Mouse (Mus musculus) layer of hippocampus, postnatal 25 days (tissue): ENCODE results near the gene Mrps15. TPM values are rescaled to one million over a fixed set of nuclear protein-coding genes. Genes with fewer than 3 reads are reported as not detected.
"Not testable (repeated sequence)": the region's sequence is repeated elsewhere in the genome, so short reads cannot be mapped to it uniquely, and the experiment has no call there.

Experiments used
- DNase-seq, 2 experiments: peaks; one replicate each; pipeline ENCODE4 v3.0.0; 2022; ENCODE audit warnings: mixed read lengths in 2 of 2, low spot score in 1 of 2; ENCODE audit errors: extremely low spot score in 1 of 2
- total RNA-seq, 2 experiments: library from RNA; stranded (reverse); gene quantifications; 2 replicates each; pipeline ENCODE4 v1.2.3; 2021

The Mrps15 gene
- total RNA-seq, 2 experiments from 2014 or later = 44.7 to 49.7 TPM

DNA sequence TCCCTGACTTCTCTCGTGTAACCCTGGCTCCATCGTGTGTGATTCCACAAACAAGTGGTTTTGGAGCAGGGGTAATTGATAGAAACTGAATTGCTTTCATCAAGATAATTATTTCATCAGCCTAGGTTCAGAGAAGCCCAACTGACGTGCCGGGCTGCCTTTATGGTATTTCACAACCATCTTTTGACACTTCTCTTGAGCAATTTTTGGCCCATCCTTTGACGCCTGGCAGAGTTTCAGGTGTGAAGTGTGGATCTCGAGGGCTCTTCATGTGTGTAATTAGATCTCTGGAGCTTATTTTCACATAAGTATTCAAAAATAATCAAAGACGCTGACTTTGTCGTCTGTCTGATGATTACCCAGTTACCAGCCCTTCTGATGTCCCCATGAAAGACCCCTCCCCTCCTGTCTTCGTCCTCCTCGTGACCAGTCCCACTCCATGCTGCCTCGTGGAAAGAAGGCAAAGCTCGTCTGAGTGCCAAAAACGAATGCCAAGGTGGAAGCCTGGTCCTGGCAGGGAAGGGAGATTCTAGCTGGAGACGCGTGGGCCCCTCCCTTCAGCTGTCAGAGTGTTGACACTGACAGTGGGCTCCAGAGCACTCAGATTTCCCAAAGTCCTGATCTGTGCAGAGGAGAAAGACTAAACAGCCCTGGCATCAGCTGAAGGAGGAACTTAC, 20.8 kb downstream of the Mrps15 start:
- DNase-seq = no peak

DNA sequence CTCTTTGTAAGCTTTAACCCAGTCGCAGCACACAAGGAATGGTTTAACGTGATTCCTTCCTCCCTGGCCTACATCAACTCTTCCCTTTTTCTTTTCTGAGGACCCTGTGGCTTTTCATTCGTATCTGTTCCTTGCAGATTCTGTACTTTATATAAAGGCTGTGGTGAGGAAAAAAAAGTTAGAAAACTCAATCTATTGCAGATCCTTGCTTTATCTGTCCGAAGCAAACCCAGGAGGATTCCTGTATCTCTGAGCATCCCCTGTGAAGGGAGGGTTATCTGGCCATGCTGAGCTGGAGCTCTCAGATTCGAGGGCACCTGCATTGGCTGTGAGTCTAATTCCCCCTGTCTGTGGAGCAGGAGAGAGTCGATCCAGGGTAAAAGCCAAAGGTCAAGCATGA, 22.1 kb downstream of the Mrps15 start:
- DNase-seq = no peak

DNA sequence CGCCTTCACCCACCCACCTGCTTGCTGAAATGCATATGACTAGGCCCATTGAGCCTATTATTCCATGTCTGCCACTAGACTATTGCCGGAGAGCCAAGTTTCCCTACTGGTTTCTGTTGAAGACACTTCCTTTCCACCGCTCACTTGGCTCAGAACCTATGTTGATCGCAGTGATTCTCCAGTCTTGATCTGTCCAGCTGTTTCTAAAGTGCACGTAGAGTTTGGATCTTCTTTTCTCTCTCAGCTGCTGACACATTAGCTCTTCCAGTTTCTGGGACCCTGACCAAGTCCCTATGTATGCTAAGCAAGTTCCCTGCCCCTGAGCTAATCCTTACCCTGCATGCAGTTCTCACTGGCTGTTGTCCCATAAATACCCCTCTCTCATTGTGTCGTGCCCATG, 31.1 kb downstream of the Mrps15 start:
- DNase-seq = no peak

DNA sequence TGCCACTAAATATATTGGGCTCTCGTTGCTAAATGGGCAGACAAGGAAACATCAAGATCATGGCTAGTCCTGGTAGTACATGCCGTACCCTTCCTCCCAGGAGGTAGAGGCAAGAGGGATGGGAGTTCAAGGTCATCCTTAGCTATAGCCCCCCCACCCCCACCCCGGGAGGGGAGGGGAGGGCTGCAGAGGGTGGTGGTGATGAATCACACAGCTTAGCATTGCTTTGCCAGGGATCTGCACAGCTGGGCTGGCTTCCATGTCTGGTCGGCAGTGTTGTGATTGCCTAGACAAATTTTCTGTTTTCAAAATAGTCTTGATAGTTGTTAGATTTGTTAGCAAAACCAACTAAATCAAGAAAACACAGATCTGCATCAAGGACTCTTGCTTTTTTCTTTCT, 32.5 kb downstream of the Mrps15 start:
- DNase-seq = no peak

DNA sequence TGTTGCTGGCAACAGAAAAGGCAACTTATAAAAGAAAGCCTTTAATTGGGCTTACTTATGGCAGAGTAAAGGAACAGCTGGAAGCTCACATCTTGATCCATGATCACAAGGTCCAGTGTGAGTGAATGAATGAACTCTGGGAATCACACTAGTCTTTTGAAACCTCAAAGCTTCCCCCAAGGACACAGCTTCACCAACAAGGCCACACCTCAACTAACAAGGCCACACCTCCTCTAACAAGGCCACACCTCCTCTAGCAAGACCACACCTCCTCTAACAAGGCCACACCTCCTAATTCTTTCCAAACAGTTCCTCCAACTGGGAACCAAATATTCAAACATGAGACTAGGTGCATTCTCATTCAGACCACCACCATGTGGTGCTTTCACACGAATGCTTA, 34.9 kb downstream of the Mrps15 start:
- no peak for DNase-seq

DNA sequence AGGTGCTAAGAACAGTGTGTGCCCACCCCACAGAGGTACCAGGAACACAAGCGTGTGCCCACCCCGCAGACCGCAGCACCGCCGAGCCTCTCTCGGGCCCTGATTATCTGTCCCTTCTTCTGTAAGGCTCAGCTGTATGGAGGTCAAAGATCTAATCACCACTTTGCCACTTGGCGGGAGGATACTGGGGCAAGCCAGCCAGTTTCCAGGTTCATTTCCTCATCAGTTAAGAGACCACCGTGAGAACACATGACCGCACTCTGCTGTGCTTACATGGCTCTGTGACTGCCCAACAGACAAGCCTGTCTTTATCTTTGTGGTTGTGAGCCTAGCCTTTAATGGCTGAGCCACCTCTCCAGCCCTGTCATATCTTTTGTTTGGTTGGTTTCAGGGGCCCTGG, 36.3 kb downstream of the Mrps15 start:
- no peak for DNase-seq

DNA sequence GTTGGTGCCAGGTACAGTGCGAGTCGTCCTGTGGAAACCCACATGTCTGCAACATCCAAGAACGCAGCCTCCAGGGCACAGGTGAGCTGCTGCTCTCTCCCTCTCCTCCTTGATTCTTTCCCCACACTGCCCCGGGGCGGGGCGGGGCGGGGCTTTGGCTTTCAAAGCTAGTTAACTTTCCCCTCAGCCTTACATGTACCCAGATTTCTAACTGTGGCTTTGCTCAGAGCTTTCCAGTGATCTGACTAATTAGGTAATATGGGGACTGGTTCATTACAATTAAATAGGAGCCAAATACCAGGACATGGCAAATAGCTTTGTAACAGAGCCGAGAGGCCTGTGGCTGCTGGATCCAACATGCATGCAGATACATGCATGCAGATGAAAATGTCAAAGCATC, 37.7 kb downstream of the Mrps15 start:
- DNase-seq = no peak

DNA sequence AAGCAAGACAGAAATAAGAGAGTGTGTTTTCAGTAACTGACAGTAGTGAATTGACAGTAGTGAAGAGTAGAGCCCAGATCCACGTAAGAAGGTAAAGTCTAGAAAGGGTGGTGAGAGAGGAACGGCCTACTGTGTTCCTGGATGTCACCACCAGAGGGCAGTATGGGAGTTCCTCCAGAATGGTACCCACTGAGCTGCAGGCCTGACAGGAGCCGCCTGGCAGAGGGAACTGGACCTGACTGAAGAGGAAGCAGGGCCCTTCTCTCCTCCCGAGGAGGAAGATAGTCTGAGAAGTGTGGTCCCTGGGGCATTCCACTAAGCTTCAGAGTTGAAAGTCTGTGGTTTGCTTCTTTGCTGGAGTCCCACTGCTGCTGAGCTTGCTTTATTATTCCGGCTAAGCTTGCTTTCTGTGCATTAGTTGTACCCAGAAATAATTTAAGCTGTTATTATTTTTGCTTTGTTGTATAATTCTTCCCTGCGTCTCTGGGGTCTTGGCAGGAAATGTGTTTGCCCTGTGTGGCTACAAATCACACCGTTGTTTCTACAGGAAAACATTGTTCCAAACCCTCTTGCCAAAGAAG, 39.4 kb downstream of the Mrps15 start:
- DNase-seq = peak; percentile 51 to 81

DNA sequence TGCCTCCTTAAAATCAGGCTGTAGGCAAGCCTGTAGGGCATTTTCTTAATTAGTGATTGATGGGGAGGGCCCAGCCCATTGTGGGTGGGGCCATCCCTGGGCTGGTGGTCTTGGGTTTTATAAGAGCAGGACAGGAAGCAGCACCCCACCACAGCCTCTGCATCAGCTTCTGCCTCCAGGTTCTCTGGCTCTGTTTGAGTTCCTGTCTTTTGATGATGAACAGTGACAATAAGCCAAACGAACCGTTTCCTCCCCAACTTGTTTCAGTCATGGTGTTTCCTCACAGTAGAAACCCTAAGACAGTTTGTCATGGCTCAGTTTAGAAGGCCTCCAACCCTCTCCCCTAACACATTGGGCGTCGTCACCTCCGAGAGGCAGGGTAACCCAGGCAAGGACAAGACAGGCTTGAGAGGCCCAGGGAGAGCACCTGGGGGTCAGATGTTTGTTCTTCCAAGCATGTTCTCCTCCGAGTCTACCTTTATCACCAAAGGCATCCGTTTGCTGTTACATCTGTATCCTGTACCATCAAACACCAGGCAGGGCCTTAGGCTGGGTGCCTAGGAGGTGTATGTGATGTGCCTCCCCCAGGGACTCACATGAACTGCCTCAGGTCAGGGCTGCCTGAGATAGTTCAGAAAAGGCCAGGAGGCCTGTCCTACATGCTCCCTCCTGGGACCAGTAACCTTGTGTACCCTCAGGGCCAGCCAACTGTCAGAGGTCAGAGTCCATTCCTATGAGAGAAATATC, 43.5 kb downstream of the Mrps15 start:
- no peak for DNase-seq

DNA sequence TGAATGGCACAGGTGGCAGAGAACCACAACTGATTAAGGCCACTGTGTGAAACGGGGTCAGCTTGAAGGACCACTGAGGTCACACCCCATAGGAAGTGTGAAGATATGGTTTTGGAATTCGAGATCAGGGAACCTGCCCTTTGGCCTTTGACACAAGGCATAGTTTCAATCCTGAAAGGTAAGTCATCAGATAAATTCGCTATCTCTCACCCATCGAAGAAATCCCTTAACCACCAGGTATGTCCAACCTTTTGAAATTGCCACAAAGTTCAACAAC, 44.1 kb downstream of the Mrps15 start:
- no peak for DNase-seq

DNA sequence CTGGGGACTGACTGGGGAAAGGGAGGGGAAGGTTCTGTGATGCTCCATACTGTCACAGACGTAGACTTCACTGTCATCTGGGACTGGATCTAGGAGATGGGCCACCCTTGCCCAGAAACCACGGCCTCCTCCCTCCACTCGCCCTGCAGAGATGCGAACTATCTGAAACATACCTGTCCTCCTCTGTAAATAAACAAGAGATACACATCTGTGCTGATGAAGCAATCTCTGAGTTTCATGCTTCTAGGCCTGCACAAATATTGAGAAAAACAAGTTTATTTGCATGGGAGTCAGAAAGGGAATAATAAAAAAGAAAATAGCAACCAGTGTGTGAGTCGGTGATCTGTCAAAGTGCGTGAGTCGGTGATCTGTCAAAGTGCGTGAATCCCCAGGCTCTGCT, 45.1 kb downstream of the Mrps15 start:
- no peak for DNase-seq

DNA sequence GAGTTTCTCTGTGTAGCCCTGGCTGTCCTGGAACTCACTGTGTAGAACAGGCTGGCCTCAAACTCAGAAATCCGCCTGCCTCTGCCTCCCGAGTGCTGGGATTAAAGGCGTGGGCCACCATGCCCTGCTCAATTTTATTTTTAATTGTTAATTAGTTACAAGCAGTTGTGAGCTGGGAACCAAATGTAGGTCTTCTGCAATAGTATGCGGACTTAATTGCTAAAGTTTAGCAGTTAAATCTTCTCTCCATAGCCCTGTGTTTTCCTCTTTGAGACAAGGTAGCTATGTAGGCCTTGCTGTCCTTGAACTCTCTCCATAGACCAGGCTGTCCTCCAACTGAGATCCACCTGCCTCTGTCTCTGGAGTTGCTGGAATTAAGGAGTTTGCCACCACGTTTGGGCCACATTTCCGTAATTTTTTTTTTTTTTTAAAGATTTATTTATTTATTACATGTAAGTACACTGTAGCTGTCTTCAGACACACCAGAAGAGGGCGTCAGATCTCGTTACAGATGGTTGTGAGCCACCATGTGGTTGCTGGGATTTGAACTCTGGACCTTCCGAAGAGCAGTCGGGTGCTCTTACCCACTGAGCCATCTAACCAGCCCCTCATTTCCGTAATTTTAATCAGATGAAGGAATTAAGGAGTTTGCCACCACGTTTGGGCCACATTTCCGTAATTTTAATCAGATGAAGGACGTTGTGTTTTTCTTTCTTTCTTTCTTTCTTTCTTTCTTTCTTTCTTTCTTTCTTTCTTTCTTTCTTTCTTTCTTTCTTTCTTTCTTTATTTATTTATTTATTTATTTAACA, 49.1 kb downstream of the Mrps15 start:
- not testable (repeated sequence) for DNase-seq

DNA sequence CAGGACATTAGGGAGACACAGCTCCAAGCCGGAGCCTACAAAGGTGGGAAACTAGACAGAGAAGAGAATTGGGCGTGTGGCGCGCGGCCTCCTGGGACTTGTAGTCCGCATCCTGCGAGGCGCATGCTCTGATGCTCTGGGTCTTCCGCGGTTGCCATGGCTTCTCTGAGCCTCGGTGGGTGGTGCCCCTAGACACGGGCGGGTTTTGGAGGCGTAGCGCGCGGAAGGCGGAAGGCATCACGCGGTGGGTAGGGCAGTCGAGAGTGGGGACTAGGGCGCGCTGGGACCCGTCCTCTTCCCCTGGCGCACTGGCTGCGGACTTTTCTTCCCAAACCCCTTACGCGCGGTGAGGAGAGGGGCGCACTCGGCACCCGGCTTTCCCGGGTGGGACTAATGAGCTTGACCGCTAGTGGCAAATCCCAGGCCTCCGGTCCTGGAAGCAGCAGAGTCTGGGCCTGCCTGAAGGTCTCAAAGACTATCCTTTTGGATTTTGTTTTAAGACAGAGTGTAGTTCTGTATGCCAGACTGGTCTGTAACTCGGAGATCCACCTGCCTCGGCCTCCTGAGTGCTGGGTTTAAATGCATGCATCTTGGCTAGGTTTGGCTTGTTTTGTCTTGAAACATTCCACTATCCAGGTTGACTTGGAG, 49.9 kb downstream of the Mrps15 start, which contains the start of gene Lsm10:
TSS of gene Lsm10 (plus strand) at position 160 of the 648 bp plus-strand sequence.
- peak; percentile 79 to 86 for DNase-seq

DNA sequence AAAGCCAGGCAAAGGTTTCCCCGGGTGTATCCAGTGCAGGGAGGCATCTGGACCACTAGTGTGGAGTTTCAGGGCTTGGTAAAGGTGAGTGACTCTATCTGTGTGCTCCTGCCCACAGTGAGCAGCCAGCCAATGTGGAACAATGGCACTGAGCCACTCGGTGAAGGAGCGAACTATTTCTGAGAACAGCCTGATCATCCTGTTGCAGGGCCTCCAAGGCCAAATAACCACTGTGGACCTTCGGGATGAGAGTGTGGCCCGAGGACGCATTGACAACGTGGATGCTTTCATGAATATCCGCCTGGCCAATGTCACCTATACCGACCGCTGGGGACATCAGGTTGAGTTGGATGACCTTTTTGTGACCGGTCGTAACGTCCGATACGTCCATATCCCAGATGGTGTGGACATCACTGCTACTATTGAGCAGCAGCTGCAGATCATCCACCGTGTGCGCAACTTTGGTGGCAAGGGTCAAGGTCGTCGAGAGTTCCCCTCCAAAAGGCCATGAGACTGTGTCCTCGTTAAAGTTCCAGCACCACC, 51.1 kb downstream of the Mrps15 start:
- no peak for DNase-seq

DNA sequence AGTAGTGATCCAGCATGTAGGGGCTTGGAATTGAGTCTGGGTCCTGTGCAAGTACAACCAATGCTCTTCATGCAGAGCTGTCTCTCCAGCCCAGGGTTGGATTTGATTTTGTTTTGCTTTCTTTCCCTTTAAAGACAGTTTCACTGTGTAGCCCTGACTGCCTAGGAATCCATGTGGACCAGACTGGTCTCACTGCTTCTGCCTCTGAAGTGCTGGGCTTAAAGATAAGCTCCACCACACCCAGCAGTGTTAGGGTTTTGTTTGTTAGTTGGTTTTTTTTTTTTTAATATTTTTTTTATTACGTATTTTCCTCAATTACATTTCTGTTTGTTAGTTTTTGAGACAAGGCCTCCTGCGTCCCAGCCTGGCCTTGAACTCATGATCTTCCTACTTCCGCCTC, 52.6 kb downstream of the Mrps15 start:
- no peak for DNase-seq

DNA sequence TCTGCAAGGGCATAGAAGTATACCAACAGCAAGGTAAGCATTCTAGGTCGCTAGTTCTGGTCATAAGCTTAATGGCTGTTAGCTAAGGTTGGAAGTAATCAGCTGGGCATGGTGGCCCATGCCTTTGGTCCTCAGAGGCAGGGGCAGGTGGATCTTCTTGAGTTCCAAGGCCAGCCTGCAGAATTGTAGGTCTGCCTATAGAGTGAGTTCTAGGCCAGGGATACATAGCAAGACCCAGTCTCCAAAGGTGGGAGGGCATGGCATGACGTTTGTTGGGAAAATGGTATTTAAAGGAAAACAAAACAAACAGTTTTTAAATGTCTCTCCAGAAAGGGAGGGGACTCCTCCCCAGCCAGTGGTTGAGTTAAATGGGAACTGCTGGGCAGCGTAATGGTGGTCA, 54.0 kb downstream of the Mrps15 start:
- DNase-seq = no peak

DNA sequence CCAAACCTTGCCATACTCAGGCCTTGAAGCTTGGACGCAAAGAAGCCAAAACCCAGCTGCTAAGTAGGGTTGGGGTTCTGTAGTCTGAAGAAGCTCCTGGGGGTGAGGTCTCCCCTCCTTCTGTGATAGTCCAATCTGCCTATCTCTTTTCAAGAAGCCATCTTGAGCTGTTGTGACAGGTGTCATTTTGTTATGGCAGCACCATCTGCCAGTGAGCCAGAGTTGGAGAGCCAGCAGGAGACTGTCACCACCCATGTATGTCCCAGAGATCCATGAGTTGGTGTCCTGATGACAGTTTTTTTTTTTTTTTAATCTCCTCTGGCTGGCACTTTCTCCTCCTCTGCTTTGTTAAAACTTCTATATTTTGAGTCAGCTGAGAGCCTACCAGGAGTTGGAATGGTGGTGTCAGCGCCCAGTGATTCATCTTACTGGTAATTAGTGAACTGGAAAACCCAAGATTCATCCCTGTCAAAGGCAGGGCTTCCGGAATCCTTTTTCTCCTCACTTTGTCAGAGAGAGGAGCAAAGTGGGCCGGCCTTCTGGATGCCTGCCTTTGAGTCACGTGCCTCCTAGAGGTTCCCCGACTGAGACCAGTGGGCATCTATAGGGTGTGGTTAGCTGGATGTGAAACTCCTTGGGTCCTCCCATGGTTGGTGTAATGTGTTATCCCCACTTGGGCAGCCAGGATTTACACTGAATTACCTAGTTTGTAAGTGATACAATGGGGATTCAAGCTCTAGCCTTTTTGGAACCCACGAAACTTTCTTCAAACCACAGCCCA, 55.5 kb downstream of the Mrps15 start:
- no peak for DNase-seq

DNA sequence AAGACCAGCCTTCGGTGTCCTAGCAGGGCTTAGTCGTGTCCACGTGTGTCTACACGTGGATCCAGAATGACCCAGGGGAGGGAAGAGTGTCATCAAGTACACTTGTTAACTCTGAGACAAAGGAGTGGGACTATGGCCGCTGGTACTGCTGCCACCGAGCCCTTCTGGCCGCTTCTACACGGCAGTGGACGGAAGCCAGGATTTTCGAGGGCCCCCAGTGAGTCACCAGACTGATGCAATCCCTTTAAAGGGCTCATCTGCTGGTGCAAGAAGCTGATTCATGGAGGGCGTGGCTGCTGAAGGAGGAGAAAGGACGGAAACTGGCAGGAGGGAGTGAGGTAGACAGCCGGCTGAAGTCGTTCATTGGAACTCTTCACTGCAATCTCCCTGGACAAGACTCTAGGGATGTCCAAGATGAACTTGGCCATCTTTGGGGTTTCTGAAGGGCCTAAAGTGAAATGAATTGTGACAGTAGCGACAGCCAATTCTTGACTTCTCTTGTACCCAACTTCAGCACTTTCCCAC, 56.4 kb downstream of the Mrps15 start:
- DNase-seq = peak in 1 of 2 experiments; percentile 60

DNA sequence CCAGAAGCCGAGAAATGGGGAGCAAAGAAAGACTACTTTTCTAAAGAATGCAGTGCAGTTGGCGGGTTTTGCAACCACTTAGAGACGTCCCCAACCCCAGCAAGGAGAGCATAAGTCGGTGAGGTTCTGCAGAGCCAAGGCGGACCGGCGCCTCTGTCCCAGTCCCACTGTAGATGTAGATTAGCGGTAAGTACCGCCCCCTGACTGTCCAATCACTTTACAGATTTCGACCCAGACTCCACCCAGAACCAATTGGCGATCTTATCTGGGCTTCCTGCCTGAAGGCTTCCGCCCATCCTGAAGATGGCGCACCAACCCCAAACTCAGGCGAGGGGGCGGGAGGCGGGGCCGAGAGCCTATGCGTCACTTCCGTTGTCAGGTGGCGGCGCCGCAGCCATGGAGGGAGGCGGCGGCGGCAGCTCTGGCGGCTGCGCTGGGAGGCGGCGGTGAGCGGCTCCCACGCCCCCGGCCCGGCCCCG, 56.9 kb downstream of the Mrps15 start, which contains the start of gene Stk40:
TSS of gene Stk40 (plus strand) at position 368 of the 479 bp plus-strand sequence.
- DNase-seq = peak; percentile 83 to 86
